Mouse (Mus musculus) megakaryocyte, embryonic 14.5 days (primary cell): ENCODE measurements around the gene Akr1b10. TPM values are rescaled to one million over a fixed set of nuclear protein-coding genes. Genes with fewer than 3 reads are reported as not detected.
"Not testable (repeated sequence)": the region's sequence is repeated elsewhere in the genome, so short reads cannot be mapped to it uniquely, and the experiment has no call there.

Experiments used
- H3K27me3 ChIP-seq: replicated peaks from 2 replicates; pipeline ENCODE3; 2012; ENCODE audit warnings: inconsistent platforms
- H3K36me3 ChIP-seq: replicated peaks from 2 replicates; pipeline ENCODE3; 2012; ENCODE audit warnings: low read length, inconsistent platforms, mixed read lengths
- H3K4me1 ChIP-seq: 2 replicates; pipeline ENCODE4 v1.6.1; 2012; ENCODE audit warnings: inconsistent platforms
- H3K4me3 ChIP-seq: replicated peaks from 2 replicates; pipeline ENCODE3; 2012; ENCODE audit warnings: moderate library complexity, mild to moderate bottlenecking, inconsistent platforms
- H3K9me3 ChIP-seq: 2 replicates; pipeline ENCODE4 v1.6.1; 2012; ENCODE audit warnings: inconsistent platforms
- FLI1 ChIP-seq: IDR thresholded peaks from 2 replicates; pipeline ENCODE4 v1.6.1; 2012; ENCODE audit warnings: low read length, inconsistent platforms, mixed read lengths
- GATA1 ChIP-seq: IDR thresholded peaks from 3 replicates; pipeline ENCODE4 v1.6.1; 2012; ENCODE audit warnings: mixed read lengths, low read length, inconsistent platforms, borderline replicate concordance
- polyA plus RNA-seq: library from polyadenylated mRNA; stranded (reverse); fragments of >175 nt; gene quantifications from 2 replicates; pipeline ENCODE4 v1.2.3, GENCODE M21; 2012; ENCODE audit warnings: low replicate concordance; ENCODE audit not compliant: insufficient read depth

The Akr1b10 gene
- polyA plus RNA-seq, 1 experiment = 1.9 TPM

GRCm38 (mm10) chr6:34406746-34407145, 22.7 kb downstream of the Akr1b10 start:
- no peaks in the 10 kb centered on the region for H3K36me3 ChIP-seq
- H3K4me1 ChIP-seq = no peaks in the 10 kb centered on the region
- no peak for TF ChIP-seq FLI1
- no peak for TF ChIP-seq GATA1
- peaks cover 2% of the 10 kb centered on the region for H3K27me3 ChIP-seq
- H3K9me3 ChIP-seq = peaks cover 26% of the 10 kb centered on the region
- no peak overlapping the region for H3K4me3 ChIP-seq

GRCm38 (mm10) chr6:34407403-34407802, 23.4 kb downstream of the Akr1b10 start:
- Histone ChIP-seq H3K36me3 (no peaks in the 10 kb centered on the region), H3K4me3 (no peak overlapping the region), H3K4me1 (peaks cover 5% of the 10 kb centered on the region; the same call in 1 of the 2 replicates), H3K9me3 (peaks cover 26% of the 10 kb centered on the region), H3K27me3 (peaks cover 2% of the 10 kb centered on the region)
- TF ChIP-seq FLI1 (no peak), GATA1 (no peak)

- H3K9me3 ChIP-seq = peaks cover 12% of the 10 kb centered on the region
Measured at GRCm38 (mm10) chr6:34412023-34412422, 28.0 kb downstream of the Akr1b10 start, which contains the start of gene Akr1b7. Gene Akr1b7 (plus strand): TSS chr6:34412334.

GRCm38 (mm10) chr6:34412688-34413087, 28.7 kb downstream of the Akr1b10 start:
- Histone ChIP-seq H3K27me3 (peaks cover 6% of the 10 kb centered on the region), H3K4me3 (no peak overlapping the region), H3K9me3 (peaks cover 7% of the 10 kb centered on the region), H3K36me3 (no peaks in the 10 kb centered on the region), H3K4me1 (peaks cover 6% of the 10 kb centered on the region; the same call in 1 of the 2 replicates)
- TF ChIP-seq GATA1 (no peak), FLI1 (no peak)

More at GRCm38 (mm10) chr6:34412023-34412422, 28.0 kb downstream of the Akr1b10 start, which contains the start of gene Akr1b7:
- Histone ChIP-seq H3K4me3 (no peak within 1 kb of the TSS), H3K36me3 (no peaks in the 10 kb centered on the region), H3K4me1 (peaks cover 6% of the 10 kb centered on the region; the same call in 1 of the 2 replicates), H3K27me3 (peaks cover 6% of the 10 kb centered on the region)
- TF ChIP-seq GATA1 (no peak), FLI1 (no peak)

- H3K27me3 ChIP-seq, H3K9me3 ChIP-seq, H3K36me3 ChIP-seq, H3K4me3 ChIP-seq, H3K4me1 ChIP-seq: not testable (repeated sequence)
Measured at GRCm38 (mm10) chr6:34413386-34413785, 29.4 kb downstream of the Akr1b10 start.

GRCm38 (mm10) chr6:34416521-34416920, 32.5 kb downstream of the Akr1b10 start:
- Histone ChIP-seq H3K9me3 (no peaks in the 10 kb centered on the region), H3K36me3 (no peaks in the 10 kb centered on the region), H3K4me1 (peaks cover 6% of the 10 kb centered on the region; the same call in 1 of the 2 replicates), H3K4me3 (no peak overlapping the region), H3K27me3 (peaks cover 6% of the 10 kb centered on the region)
- TF ChIP-seq FLI1 (no peak), GATA1 (no peak)

GRCm38 (mm10) chr6:34419071-34419470, 35.1 kb downstream of the Akr1b10 start:
- TF ChIP-seq GATA1 (no peak), FLI1 (no peak)
- Histone ChIP-seq H3K36me3 (no peaks in the 10 kb centered on the region), H3K4me1 (no peaks in the 10 kb centered on the region), H3K4me3 (no peak overlapping the region), H3K27me3 (peaks cover 6% of the 10 kb centered on the region), H3K9me3 (0 out of 2 replicates have a peak, but pooled peaks cover 4% of the 10 kb centered on the region)

GRCm38 (mm10) chr6:34439006-34439405, 55.0 kb downstream of the Akr1b10 start:
- Histone ChIP-seq H3K9me3 (no peaks in the 10 kb centered on the region), H3K36me3 (no peaks in the 10 kb centered on the region), H3K27me3 (peaks cover 8% of the 10 kb centered on the region), H3K4me1 (no peaks in the 10 kb centered on the region), H3K4me3 (no peak overlapping the region)
- TF ChIP-seq FLI1 = no peak
- no peak for TF ChIP-seq GATA1

GRCm38 (mm10) chr6:34441556-34442257, 57.7 kb downstream of the Akr1b10 start:
- no peak for TF ChIP-seq GATA1
- TF ChIP-seq FLI1 = no peak
- Histone ChIP-seq H3K4me1 (0 out of 2 replicates have a peak, but pooled peaks cover 4% of the 10 kb centered on the region), H3K27me3 (peaks cover 8% of the 10 kb centered on the region), H3K36me3 (no peaks in the 10 kb centered on the region), H3K9me3 (0 out of 2 replicates have a peak, but pooled peaks cover 7% of the 10 kb centered on the region), H3K4me3 (no peak overlapping the region)

GRCm38 (mm10) chr6:34443791-34444190, 59.8 kb downstream of the Akr1b10 start:
- H3K36me3 ChIP-seq = no peaks in the 10 kb centered on the region
- peaks cover 8% of the 10 kb centered on the region for H3K27me3 ChIP-seq
- TF ChIP-seq FLI1 = no peak
- TF ChIP-seq GATA1 = no peak
- 0 out of 2 replicates have a peak, but pooled peaks cover 4% of the 10 kb centered on the region for H3K4me1 ChIP-seq
- H3K9me3 ChIP-seq = 0 out of 2 replicates have a peak, but pooled peaks cover 7% of the 10 kb centered on the region
- no peak overlapping the region for H3K4me3 ChIP-seq

Other genes with a start within 250 kb of the Akr1b10 start
- gene Slc35b4, start 207.1 kb upstream of the Akr1b10 start, polyA plus RNA-seq = 0.79 and 2.1 TPM in 2 replicates
- 12.9 and 58.4 TPM in 2 replicates for gene Akr1b3, start 66.7 kb upstream of the Akr1b10 start, polyA plus RNA-seq
- gene Akr1b8, start 30.1 kb upstream of the Akr1b10 start, polyA plus RNA-seq = 0.89 TPM in 1 of 2 replicates, not detected in the other
- not detected in 2 replicates for gene Akr1b7, start 28.1 kb downstream of the Akr1b10 start, polyA plus RNA-seq
- gene Bpgm, start 92.0 kb downstream of the Akr1b10 start, polyA plus RNA-seq = 2.8 TPM in 1 of 2 replicates, not detected in the other
- 42.3 TPM in 1 of 2 replicates, not detected in the other for gene Cald1, start 214.3 kb downstream of the Akr1b10 start, polyA plus RNA-seq